Mouse (Mus musculus): Measurements from ENCODE around the gene Lpgat1. TPM values are rescaled to one million over a fixed set of nuclear protein-coding genes. Genes with fewer than 3 reads are reported as not detected.

The Lpgat1 gene
- polyA plus RNA-seq, 1 experiment from 2014 or later = 32.3 TPM

- Histone ChIP-seq H3K9ac (ENCODE audit: low read length) (no peak overlapping the region), H3K27me3 (ENCODE audit: control insufficient read depth, insufficient read depth, low read length) (no peaks in the 10 kb centered on the region), H3K4me2 (replicated peaks; ENCODE audit: low read depth) (no peak overlapping the region), H3K36me3 (ENCODE audit: control insufficient read depth, insufficient read depth, low read length) (no peaks in the 10 kb centered on the region), H3K4me1 (replicated peaks; ENCODE audit: control insufficient read depth, insufficient read depth) (no peaks in the 10 kb centered on the region), H3K27ac (replicated peaks) (no peak overlapping the region), H3K9me3 (ENCODE audit: control insufficient read depth, low read length) (no peaks in the 10 kb centered on the region), H3K4me3 (ENCODE audit: low read depth, low read length) (no peak overlapping the region)
- no peak for ATAC-seq (ENCODE audit: low FRiP score, low TSS enrichment)
- TF ChIP-seq EP300 (optimal IDR thresholded peaks at IDR 0.05) = no peak
- WGBS = 15% methylated on average over 1 of the region's 1 CpGs
- no peak for DNase-seq (ENCODE audit: low spot score)
Measured at GRCm38 (mm10) chr1:191698253-191698795, 19.3 kb upstream of the Lpgat1 start.

DNA sequence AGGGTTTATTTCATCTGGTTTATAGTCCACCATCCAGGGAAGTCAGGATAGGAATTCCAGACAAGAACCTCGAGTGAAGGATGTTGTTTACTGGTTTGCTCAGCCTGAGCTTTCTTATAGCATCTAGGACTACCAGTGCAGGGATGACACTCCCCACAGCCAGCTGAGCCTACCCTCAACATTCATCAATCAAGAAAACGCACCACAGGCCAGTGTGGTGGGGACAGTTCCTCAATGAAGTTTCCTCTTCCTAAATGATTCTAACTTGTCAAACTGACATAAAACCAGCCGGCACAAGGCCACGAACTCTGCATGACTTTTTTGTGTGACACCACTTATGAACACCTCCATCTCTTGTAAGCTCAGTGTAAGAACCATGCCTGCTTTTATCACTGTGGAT is 13.1 kb upstream of the Lpgat1 start:
- Histone ChIP-seq H3K36me3 (ENCODE audit: control insufficient read depth, insufficient read depth, low read length) (no peaks in the 10 kb centered on the region), H3K4me1 (replicated peaks; ENCODE audit: control insufficient read depth, insufficient read depth) (no peaks in the 10 kb centered on the region), H3K4me3 (ENCODE audit: low read depth, low read length) (no peak overlapping the region), H3K9ac (ENCODE audit: low read length) (no peak overlapping the region), H3K27me3 (ENCODE audit: control insufficient read depth, insufficient read depth, low read length) (no peaks in the 10 kb centered on the region), H3K4me2 (replicated peaks; ENCODE audit: low read depth) (no peak overlapping the region), H3K27ac (replicated peaks) (no peak overlapping the region), H3K9me3 (ENCODE audit: control insufficient read depth, low read length) (no peaks in the 10 kb centered on the region)
- TF ChIP-seq EP300 (optimal IDR thresholded peaks at IDR 0.05) (no peak), CTCF (IDR thresholded peaks at IDR 0.05; ENCODE audit: low read depth) (no peak)
- no peak for DNase-seq (ENCODE audit: low spot score)
- WGBS = 32% methylated on average over 4 of the region's 4 CpGs
- no peak for ATAC-seq (ENCODE audit: low FRiP score, low TSS enrichment)

GRCm38 (mm10) chr1:191706541-191707078 is 11.0 kb upstream of the Lpgat1 start:
- Histone ChIP-seq H3K9me3 (ENCODE audit: control insufficient read depth, low read length) (no peaks in the 10 kb centered on the region), H3K36me3 (ENCODE audit: control insufficient read depth, insufficient read depth, low read length) (no peaks in the 10 kb centered on the region), H3K9ac (ENCODE audit: low read length) (no peak overlapping the region), H3K4me3 (ENCODE audit: low read depth, low read length) (no peak overlapping the region), H3K4me1 (replicated peaks; ENCODE audit: control insufficient read depth, insufficient read depth) (no peaks in the 10 kb centered on the region), H3K4me2 (replicated peaks; ENCODE audit: low read depth) (no peak overlapping the region), H3K27me3 (ENCODE audit: control insufficient read depth, insufficient read depth, low read length) (no peaks in the 10 kb centered on the region), H3K27ac (replicated peaks) (no peak overlapping the region)
- 70% methylated on average over 3 of the region's 3 CpGs for WGBS
- ATAC-seq (ENCODE audit: low FRiP score, low TSS enrichment) (no peak), DNase-seq (ENCODE audit: low spot score) (no peak)
- TF ChIP-seq EP300 (optimal IDR thresholded peaks at IDR 0.05) = no peak
- TF ChIP-seq CTCF (IDR thresholded peaks at IDR 0.05; ENCODE audit: low read depth) = no peak

GRCm38 (mm10) chr1:191709811-191710210 is 7.8 kb upstream of the Lpgat1 start:
- Histone ChIP-seq H3K4me1 (replicated peaks; ENCODE audit: control insufficient read depth, insufficient read depth) (no peaks in the 10 kb centered on the region), H3K9me3 (ENCODE audit: control insufficient read depth, low read length) (no peaks in the 10 kb centered on the region), H3K27ac (replicated peaks) (no peak overlapping the region), H3K27me3 (ENCODE audit: control insufficient read depth, insufficient read depth, low read length) (no peaks in the 10 kb centered on the region), H3K4me2 (replicated peaks; ENCODE audit: low read depth) (no peak overlapping the region), H3K9ac (ENCODE audit: low read length) (no peak overlapping the region), H3K36me3 (ENCODE audit: control insufficient read depth, insufficient read depth, low read length) (no peaks in the 10 kb centered on the region), H3K4me3 (ENCODE audit: low read depth, low read length) (no peak overlapping the region)
- ATAC-seq (ENCODE audit: low FRiP score, low TSS enrichment) (no peak), DNase-seq (ENCODE audit: low spot score) (no peak)
- TF ChIP-seq EP300 (optimal IDR thresholded peaks at IDR 0.05) (no peak), CTCF (IDR thresholded peaks at IDR 0.05; ENCODE audit: low read depth) (no peak)
- WGBS = 61% methylated on average over 2 of the region's 2 CpGs

GRCm38 (mm10) chr1:191712224-191712838 is 5.3 kb upstream of the Lpgat1 start:
- no peak for TF ChIP-seq CTCF (IDR thresholded peaks at IDR 0.05; ENCODE audit: low read depth)
- no peak for TF ChIP-seq EP300 (optimal IDR thresholded peaks at IDR 0.05)
- no peak for ATAC-seq (ENCODE audit: low FRiP score, low TSS enrichment)

DNA sequence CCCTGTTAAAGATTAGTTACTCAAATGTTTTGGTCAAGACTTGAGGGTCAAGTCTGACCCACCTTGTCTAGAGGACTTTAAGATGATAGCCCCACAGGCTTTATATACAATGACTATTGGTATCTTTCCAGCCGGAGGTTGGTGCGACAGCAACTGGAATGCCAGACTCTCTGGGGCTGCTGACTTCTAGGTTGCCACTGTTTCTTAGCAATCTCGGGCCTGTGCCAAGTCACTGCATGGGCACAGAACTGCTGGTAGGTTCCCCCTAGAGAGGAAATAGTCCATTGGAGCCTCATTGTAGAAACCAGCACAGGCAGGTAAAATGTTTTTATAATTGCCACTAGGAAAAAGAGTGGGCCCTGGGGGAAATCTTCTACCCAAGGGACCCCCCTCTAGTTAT is 3.8 kb upstream of the Lpgat1 start:
- H3K27me3 ChIP-seq (ENCODE audit: control insufficient read depth, insufficient read depth, low read length) = no peaks in the 10 kb centered on the region
- no peak overlapping the region for H3K27ac ChIP-seq (replicated peaks)
- H3K36me3 ChIP-seq (ENCODE audit: control insufficient read depth, insufficient read depth, low read length) = no peaks in the 10 kb centered on the region
- H3K4me3 ChIP-seq (ENCODE audit: low read depth, low read length) = no peak overlapping the region
- TF ChIP-seq CTCF (IDR thresholded peaks at IDR 0.05; ENCODE audit: low read depth) = no peak
- TF ChIP-seq EP300 (optimal IDR thresholded peaks at IDR 0.05) = no peak
- WGBS = 88% methylated on average over 3 of the region's 3 CpGs
- H3K4me1 ChIP-seq (replicated peaks; ENCODE audit: control insufficient read depth, insufficient read depth) = no peaks in the 10 kb centered on the region
- no peak overlapping the region for H3K4me2 ChIP-seq (replicated peaks; ENCODE audit: low read depth)
- DNase-seq (ENCODE audit: low spot score) (no peak), ATAC-seq (ENCODE audit: low FRiP score, low TSS enrichment) (no peak)
- no peaks in the 10 kb centered on the region for H3K9me3 ChIP-seq (ENCODE audit: control insufficient read depth, low read length)
- no peak overlapping the region for H3K9ac ChIP-seq (ENCODE audit: low read length)

More at GRCm38 (mm10) chr1:191712224-191712838, 5.3 kb upstream of the Lpgat1 start:
- H3K9ac ChIP-seq (ENCODE audit: low read length) = no peak overlapping the region
- no peak overlapping the region for H3K27ac ChIP-seq (replicated peaks)
- no peak overlapping the region for H3K4me2 ChIP-seq (replicated peaks; ENCODE audit: low read depth)
- DNase-seq (ENCODE audit: low spot score) = no peak
- no peaks in the 10 kb centered on the region for H3K27me3 ChIP-seq (ENCODE audit: control insufficient read depth, insufficient read depth, low read length)
- H3K4me3 ChIP-seq (ENCODE audit: low read depth, low read length) = no peak overlapping the region
- 85% methylated on average over 4 of the region's 4 CpGs for WGBS
- H3K9me3 ChIP-seq (ENCODE audit: control insufficient read depth, low read length) = no peaks in the 10 kb centered on the region
- no peaks in the 10 kb centered on the region for H3K36me3 ChIP-seq (ENCODE audit: control insufficient read depth, insufficient read depth, low read length)
- H3K4me1 ChIP-seq (replicated peaks; ENCODE audit: control insufficient read depth, insufficient read depth) = no peaks in the 10 kb centered on the region

Data from stomach, postnatal 0 days (tissue).